ENCODE assay signal across 24 mouse cellular contexts in the genomic region with DNA sequence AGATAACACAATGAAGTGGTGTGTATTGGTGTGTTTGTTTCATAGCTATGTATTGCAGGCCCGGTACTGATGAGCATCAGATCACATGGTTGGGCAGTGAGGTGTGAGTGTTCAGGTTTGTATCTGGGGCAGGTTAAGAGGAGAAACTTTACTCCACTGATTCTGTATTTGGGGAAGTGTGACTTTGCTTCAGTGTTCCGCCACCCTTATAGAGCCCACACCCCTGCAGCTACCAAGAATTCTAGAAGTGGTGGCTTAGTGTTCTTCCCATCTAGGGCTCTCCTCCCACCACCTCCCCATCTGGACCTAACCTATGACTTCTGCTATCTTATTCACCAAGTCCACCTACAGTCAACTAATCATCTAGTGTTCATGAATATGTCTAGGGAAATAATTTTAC.
DNase-seq lines count a peak whose midpoint lies in the region; ATAC-seq and TF ChIP-seq lines count a peak whose summit lies in the region.
"Had no signal": no experiment of that assay in that cellular context is flagged by ENCODE, and none has a peak within 500 bp of the region (broad histone marks: within the 10 kb centered on the region; RNA-seq: fewer than 3 reads in every experiment).

No protein-coding gene starts in this region.

- H3K9me3 ChIP-seq in limb, embryonic 10.5 days (replicated peaks), result no peaks in the 10 kb centered on the region
- H3K9me3 ChIP-seq: heart, embryonic 10.5 days; liver, embryonic 13.5 days; neural tube, embryonic 12.5 days had no signal

- WGBS in limb, embryonic 10.5 days, result 95% methylated on average over 2 of the region's 2 CpGs

- TF ChIP-seq CTCF in bone marrow macrophage, adult 2 months (IDR thresholded peaks at IDR 0.05; ENCODE audit: low read depth, low read length), result no peak

- H3K27me3 ChIP-seq in limb, embryonic 10.5 days (ENCODE audit: low read depth, poor library complexity, severe bottlenecking), result no peaks in the 10 kb centered on the region
- H3K27me3 ChIP-seq: liver, embryonic 13.5 days; neural tube, embryonic 12.5 days had no signal

- no peaks in the 10 kb centered on the region for H3K36me3 ChIP-seq in limb, embryonic 10.5 days
- H3K36me3 ChIP-seq: heart, embryonic 10.5 days; liver, embryonic 13.5 days; neural tube, embryonic 12.5 days had no signal

- H3K27ac ChIP-seq in bone marrow macrophage, adult 2 months (ENCODE audit: insufficient read depth, low read depth, low read length), result peak overlapping the region; percentile 95
- H3K27ac ChIP-seq in limb, embryonic 10.5 days, result no peak overlapping the region
- H3K27ac ChIP-seq: gastrocnemius, adult 2 months; heart, embryonic 10.5 days; liver, embryonic 13.5 days; neural tube, embryonic 12.5 days; stomach, postnatal 0 days had no signal

- no peak overlapping the region for H3K4me3 ChIP-seq in bone marrow macrophage, adult 2 months (ENCODE audit: insufficient read depth, low read length)
- no peak overlapping the region for H3K4me3 ChIP-seq in limb, embryonic 10.5 days
- H3K4me3 ChIP-seq: gastrocnemius, adult 2 months; heart, embryonic 10.5 days; liver, embryonic 13.5 days; neural tube, embryonic 12.5 days had no signal

- ATAC-seq in megakaryocyte, adult 5-6 weeks (ENCODE audit: poor library complexity, severe bottlenecking), result peak; percentile 23
- ATAC-seq: forebrain, embryonic 14.5 days; hindbrain, embryonic 16.5 days; intestine, embryonic 16.5 days had no signal

- H3K4me1 ChIP-seq in bone marrow macrophage, adult 2 months (ENCODE audit: control insufficient read depth, insufficient read depth, low read length), result peaks cover 51% of the 10 kb centered on the region
- no peaks in the 10 kb centered on the region for H3K4me1 ChIP-seq in limb, embryonic 10.5 days
- H3K4me1 ChIP-seq: heart, embryonic 10.5 days; liver, embryonic 13.5 days; neural tube, embryonic 12.5 days had no signal

- DNase-seq in lung, postnatal 36 days, result peak; percentile 46
- no peak for DNase-seq in lung, postnatal 10 days
- DNase-seq in thymus, adult 18-20 months, result no peak
- no peak for DNase-seq in ovary, postnatal 10 days (ENCODE audit: low spot score)
- DNase-seq in limb, embryonic 10.5 days (ENCODE audit: low spot score), result no peak
- DNase-seq: adrenal gland, postnatal 36 days; cerebellum, adult 2 months; cerebellum, postnatal 36 days; gastrocnemius, adult 2 months; heart, postnatal 4 days; kidney, postnatal 25 days; liver, embryonic 13.5 days; lung, embryonic 14.5 days; midbrain, embryonic 14.5 days; right cerebral cortex, adult 18-20 months; right cerebral cortex, postnatal 4 days had no signal

- TF ChIP-seq POLR2A in bone marrow macrophage, adult 2 months (IDR thresholded peaks at IDR 0.05; ENCODE audit: borderline replicate concordance, low read depth, low read length), result no peak
